Mouse (Mus musculus) liver, adult 2 months (tissue): ENCODE measurements around the gene Bcar3.

Experiments
- CTCF ChIP-seq: fragments of 200-500 bp; IDR thresholded peaks from 2 replicates; pipeline ENCODE4 v1.5.1; 2011; ENCODE audit warnings: low read depth, low read length, control low read depth
- POLR2A ChIP-seq: fragments of 200-500 bp; IDR thresholded peaks from 2 replicates; pipeline ENCODE4 v1.6.1; 2011; ENCODE audit warnings: low read length, control low read depth; ENCODE audit not compliant: insufficient read depth; ENCODE audit errors: extremely low read depth

- TF ChIP-seq CTCF: no peak
- no peak for TF ChIP-seq POLR2A
Measured at GRCm38 (mm10) chr3:122323841-122324240, 29.9 kb downstream of the Bcar3 start.
